In genomic region chr1:78866455-78866854, GRCm38 (mm10) we compare ENCODE assay signal across 32 mouse cellular contexts. TPM values are rescaled to one million over a fixed set of nuclear protein-coding genes. Genes with fewer than 3 reads are reported as not detected.
"Had no signal": no experiment of that assay in that cellular context is flagged by ENCODE, and none has a peak within 500 bp of the region (broad histone marks: within the 10 kb centered on the region; RNA-seq: fewer than 3 reads in every experiment).

No protein-coding gene starts in this region.

- H3K4me3 ChIP-seq: embryonic facial prominence, embryonic 10.5 days; embryonic facial prominence, embryonic 12.5 days; embryonic facial prominence, embryonic 13.5 days; embryonic facial prominence, embryonic 15.5 days; erythroblast, embryonic 14.5 days; forebrain, embryonic 12.5 days; forebrain, embryonic 13.5 days; forebrain, embryonic 15.5 days; gastrocnemius, adult 2 months; heart, adult 2 months; heart, embryonic 10.5 days; heart, embryonic 12.5 days had no signal

- DNase-seq: cerebellum, adult 18-20 months; cerebellum, adult 2 months; cerebellum, adult 8-10 months; cerebellum, adult 9-10 months; cerebellum, adult 9-11 months; cerebellum, postnatal 10 days; cerebellum, postnatal 14 days; cerebellum, postnatal 25 days; cerebellum, postnatal 36 days; embryo, embryonic 11 days; gastrocnemius, adult 2 months; gastrocnemius, postnatal 10 days; gastrocnemius, postnatal 14 days; gastrocnemius, postnatal 25 days; gastrocnemius, postnatal 36 days; heart, adult 11 months; heart, adult 18-20 months; heart, adult 2 months had no signal

- H3K4me1 ChIP-seq: embryonic facial prominence, embryonic 10.5 days; embryonic facial prominence, embryonic 12.5 days; embryonic facial prominence, embryonic 15.5 days; forebrain, embryonic 12.5 days; forebrain, embryonic 13.5 days had no signal

- H3K27me3 ChIP-seq: embryonic facial prominence, embryonic 12.5 days; embryonic facial prominence, embryonic 13.5 days; embryonic facial prominence, embryonic 15.5 days; forebrain, embryonic 12.5 days; forebrain, embryonic 13.5 days; forebrain, embryonic 15.5 days; heart, embryonic 12.5 days had no signal

- H3K27ac ChIP-seq: embryonic facial prominence, embryonic 10.5 days; embryonic facial prominence, embryonic 12.5 days; embryonic facial prominence, embryonic 13.5 days; embryonic facial prominence, embryonic 15.5 days; forebrain, embryonic 12.5 days; forebrain, embryonic 13.5 days; forebrain, embryonic 15.5 days; gastrocnemius, adult 2 months; heart, adult 2 months; heart, embryonic 10.5 days had no signal

- H3K4me2 ChIP-seq: embryonic facial prominence, embryonic 12.5 days; embryonic facial prominence, embryonic 13.5 days; embryonic facial prominence, embryonic 15.5 days; forebrain, embryonic 12.5 days; forebrain, embryonic 13.5 days; forebrain, embryonic 15.5 days; heart, embryonic 11.5 days; heart, embryonic 12.5 days had no signal

- ATAC-seq: forebrain, embryonic 13.5 days; forebrain, embryonic 14.5 days; forebrain, embryonic 15.5 days had no signal

- H3K36me3 ChIP-seq: embryonic facial prominence, embryonic 10.5 days; embryonic facial prominence, embryonic 12.5 days; embryonic facial prominence, embryonic 13.5 days; embryonic facial prominence, embryonic 15.5 days; forebrain, embryonic 12.5 days; forebrain, embryonic 15.5 days; heart, embryonic 10.5 days; heart, embryonic 12.5 days had no signal

- H3K9me3 ChIP-seq: embryonic facial prominence, embryonic 10.5 days; embryonic facial prominence, embryonic 12.5 days; embryonic facial prominence, embryonic 13.5 days; embryonic facial prominence, embryonic 15.5 days; forebrain, embryonic 12.5 days; forebrain, embryonic 13.5 days; forebrain, embryonic 15.5 days; heart, embryonic 10.5 days; heart, embryonic 12.5 days had no signal

- H3K9ac ChIP-seq: embryonic facial prominence, embryonic 12.5 days; embryonic facial prominence, embryonic 13.5 days; embryonic facial prominence, embryonic 15.5 days; forebrain, embryonic 12.5 days; forebrain, embryonic 13.5 days; forebrain, embryonic 15.5 days; heart, embryonic 12.5 days had no signal

RNA-seq across cellular contexts. Expression of gene Kcne4, which starts 49.9 kb away (rescaled TPM):
- total RNA-seq: common myeloid progenitor, adult 5-6 weeks; granulocyte monocyte progenitor cell, adult 5-6 weeks had no signal
- polyA plus RNA-seq: erythroblast, embryonic 14.5 days had no signal
